Mouse (Mus musculus): ENCODE data around the gene Fads6.
A peak's percentile ranks its signal among the peaks of the same experiment; 100 is the strongest.

Gene Fads6

DNA sequence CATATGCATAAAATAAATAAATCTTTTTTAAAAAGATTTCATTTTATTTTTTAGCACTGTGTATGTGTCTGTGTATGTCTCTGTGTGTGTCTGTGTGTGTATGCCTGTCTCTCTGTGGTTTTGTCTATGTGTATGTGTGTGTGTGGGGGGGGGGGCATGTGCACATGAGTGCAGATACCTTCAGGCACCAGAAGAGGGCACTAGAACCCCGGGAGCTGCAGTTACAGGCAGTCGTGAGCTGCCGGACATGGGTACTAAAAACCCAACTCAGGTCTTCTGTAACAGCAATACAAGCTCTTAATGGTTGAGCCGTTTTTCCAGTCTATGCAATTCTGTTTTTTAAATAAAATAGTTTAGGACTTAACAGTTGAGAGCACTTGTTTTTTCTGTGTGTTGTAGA, 3.3 kb upstream of the Fads6 start:
- DNase-seq (ENCODE audit: low spot score) = no peak

DNA sequence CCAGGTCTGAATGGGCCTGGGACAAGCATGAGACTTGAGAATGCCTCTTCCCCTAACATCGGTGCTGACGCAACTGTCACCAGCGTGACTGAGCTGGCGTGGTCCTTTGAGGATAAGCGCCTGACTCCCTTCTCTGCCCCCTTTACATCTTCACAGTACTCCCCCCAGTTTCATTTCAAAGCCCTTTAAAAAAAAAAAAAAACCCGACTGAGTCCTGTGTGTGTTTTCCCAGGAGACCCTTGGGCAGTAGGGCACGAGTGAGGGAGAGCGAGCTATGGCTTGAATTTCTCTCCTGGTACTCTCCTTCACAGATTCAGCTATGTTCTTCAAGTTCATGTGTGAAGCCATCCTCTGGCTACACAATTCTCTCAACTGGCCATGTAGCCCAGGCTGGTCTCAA, 697 bp upstream of the Fads6 start:
- DNase-seq (ENCODE audit: low spot score) = no peak

DNA sequence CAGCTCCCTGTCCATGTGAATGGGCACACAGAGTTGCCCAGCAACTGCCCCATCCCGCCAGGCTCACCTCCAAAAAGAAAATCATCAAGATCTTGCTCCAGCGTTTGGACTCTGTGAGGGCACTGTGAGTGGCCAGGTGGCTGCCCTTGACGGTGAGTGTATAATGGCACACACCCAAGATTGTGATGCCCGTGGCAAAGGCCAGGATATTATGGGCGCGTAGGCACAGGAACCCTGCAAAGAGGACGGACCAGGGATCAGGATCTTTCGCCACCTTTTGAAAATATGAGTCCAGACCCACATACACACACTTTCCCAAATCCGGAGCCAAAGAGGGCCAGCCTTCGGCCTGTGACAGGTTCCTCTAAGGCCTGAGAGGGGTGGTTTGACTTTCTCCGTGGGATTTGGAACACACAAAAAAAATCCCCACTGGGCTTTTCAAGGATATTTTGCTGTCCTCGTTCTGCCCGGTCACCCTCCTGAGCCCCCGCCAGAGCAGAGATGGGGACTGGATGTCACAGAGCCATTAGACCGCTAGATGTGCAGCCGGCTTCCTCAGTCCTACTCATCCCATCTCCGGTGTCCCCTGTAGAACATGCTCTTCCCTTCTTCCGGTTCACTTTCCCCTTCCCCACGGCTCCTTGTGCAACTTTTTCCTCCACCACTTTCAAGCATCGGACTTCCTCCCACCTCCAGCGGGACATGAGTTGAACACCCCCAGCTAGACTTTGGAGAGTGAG, 822 bp downstream of the Fads6 start:
- DNase-seq (ENCODE audit: low spot score) = no peak

DNA sequence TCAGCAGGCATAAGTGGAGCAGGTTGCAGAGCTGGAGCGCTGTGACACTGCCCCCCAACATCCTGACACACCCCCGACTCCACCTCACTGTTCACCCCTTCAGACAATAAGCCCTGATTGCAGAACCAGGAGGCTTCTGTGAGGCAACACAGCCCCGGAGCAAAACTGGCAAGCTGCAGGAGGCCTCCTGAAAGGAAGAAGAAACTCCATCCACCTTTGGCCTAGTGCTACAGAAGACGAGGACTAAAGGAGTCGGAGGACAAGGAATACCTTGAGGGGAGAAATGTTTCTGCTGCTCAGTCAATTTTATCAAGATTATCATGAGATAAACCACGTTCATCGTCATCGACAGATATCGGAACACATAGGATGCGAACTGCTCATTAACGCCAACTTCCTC, 1.5 kb downstream of the Fads6 start:
- DNase-seq (ENCODE audit: low spot score) = no peak

DNA sequence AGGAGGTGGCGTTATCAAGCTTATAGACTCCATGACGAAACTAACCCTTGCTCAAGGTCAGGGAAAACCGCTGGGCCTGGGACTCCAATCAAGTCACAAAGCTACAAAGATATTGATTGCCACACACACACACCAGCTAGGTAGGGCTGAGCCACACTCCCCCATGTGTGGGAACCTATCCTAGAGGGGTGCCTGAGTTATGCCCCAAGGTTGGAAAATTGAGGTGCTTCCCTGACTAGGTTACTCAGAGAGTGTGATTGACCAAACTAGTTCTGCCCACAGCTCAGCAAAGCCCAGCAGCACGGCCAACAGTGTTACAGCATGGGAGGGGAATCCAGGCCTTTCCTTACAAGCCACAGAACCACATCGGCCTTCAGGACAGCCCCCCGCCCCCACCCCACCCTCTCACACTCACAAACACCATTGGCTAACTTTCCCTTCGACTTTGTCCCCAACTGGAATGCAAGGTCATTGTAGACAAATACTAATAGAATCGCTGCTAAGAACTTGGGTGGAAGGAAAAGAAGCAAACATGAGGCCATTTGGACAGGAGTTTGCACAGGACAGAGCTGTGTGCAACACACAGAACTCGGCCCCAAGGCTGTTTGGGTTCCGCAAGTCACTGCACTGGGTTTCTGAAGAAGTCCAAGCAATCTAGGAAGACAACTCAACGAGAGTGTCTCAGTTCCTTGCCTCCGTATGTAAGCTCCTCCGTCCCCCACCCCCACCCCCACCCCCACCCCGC, 4.7 kb downstream of the Fads6 start:
- no peak for DNase-seq (ENCODE audit: low spot score)

DNA sequence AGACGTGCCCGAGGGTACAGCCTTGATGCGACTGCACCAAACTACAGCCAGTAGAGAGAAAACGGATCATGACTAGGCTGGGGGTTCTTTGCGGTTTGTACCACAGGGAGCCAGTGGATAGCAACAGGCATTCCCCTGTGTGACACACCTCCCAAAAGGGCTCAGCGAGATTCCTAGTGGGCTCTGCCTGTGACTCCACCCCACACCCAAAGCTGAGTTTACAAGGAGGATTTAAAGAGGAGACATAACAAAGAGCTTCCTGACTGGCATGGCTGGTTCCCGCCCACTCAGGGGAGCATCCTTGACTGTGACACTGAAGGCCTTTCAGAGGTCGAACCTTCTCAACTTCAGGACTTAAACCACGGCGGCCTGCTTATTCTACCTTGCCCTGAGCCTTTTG, 6.0 kb downstream of the Fads6 start:
- no peak for DNase-seq (ENCODE audit: low spot score)

DNA sequence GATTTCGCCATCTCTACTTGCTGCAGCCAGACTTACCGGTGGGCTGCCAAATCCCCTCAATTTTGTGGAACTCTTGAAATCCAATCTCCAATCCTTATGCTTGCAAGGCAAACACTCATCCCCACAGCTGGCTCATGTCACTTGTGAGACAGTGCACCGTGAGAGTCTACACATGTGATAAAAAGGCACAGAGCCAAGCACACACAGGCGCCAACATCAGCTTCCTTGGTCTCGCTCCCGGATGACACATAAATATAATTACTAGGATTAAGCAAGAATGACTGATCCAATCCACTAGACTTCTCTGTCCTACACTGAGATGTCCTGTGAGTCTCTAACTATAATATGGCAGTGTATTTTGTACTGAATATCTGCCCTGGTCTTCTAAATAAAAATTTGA, 6.5 kb downstream of the Fads6 start:
- peak; percentile 95 for DNase-seq (ENCODE audit: low spot score)

DNA sequence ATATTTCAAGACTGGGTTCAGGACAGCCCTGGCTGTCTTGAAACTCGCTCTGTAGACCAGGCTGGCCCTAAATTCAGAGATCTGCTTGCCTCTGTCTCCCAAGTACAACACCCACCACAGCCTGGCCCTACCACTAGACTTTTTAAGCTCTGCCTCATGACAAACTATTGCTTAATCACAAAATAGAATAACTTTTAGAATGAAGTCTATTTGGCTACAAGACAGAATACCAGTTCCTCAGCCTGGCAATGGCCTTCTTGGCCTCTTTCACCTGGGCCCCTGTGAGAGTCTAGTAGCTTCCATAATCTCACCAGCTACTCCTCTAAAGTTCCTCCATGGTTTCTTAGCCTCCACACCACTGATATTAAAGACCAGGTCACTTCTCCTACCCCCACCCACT, 7.1 kb downstream of the Fads6 start:
- peak; percentile 37 for DNase-seq (ENCODE audit: low spot score)

DNA sequence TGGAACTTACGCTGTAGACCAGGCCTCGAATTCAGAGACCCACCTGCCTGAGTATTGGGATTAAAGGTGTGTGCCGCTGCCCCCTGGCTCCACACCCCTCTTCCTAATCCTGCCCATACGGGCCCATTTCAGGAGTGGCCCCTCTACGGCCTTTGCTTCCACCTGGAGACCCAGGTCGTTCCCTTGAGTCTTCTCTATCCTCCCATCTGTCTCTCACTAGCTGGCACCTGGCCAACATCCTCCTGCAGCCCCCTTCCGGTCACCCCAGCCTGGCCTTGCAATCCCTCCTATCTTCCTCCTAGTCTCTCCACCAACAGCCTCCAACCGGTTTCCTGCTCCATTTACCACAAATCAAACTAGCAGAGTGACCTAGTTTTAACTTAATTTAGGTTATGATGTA, 7.6 kb downstream of the Fads6 start:
- no peak for DNase-seq (ENCODE audit: low spot score)

DNA sequence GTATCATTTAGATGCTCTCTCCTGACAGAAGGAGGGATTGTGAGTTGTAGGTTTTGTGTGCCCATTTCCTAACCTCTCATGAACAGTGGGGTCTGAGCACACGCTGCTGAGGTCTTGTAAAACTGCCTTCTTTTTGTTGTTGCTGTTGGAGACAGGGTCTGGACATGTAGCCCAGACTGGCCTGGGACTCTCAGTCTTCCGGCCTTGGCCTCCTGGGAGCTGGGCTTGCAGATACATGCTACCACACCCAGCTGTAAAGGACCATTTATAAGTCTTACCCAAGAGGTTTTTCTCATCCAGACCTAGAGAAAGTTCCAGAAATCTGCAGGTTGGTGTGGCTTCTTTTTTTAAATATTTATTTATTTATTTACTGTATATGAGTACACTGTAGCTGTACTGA, 9.2 kb downstream of the Fads6 start:
- DNase-seq (ENCODE audit: low spot score) = no peak

DNA sequence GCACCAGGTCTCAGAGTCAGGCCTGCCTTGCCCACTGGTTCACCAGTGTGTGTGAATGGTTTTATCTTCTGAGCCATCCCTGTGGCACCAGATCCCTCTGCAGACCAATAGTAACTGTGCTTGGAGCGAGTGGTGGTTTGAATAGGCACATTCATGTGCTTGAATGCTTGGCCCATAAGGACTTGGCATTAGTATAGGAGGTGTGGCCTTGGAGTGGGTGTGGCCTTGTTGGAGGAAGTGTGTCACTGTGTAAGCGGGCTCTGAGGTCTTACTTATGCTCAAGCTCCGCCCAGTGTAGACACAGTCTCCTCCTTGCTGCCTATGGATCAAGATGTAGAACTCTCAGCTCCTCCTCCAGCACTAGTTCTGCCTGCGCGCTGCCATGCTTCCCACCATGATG, 10.1 kb downstream of the Fads6 start:
- no peak for DNase-seq (ENCODE audit: low spot score)

DNA sequence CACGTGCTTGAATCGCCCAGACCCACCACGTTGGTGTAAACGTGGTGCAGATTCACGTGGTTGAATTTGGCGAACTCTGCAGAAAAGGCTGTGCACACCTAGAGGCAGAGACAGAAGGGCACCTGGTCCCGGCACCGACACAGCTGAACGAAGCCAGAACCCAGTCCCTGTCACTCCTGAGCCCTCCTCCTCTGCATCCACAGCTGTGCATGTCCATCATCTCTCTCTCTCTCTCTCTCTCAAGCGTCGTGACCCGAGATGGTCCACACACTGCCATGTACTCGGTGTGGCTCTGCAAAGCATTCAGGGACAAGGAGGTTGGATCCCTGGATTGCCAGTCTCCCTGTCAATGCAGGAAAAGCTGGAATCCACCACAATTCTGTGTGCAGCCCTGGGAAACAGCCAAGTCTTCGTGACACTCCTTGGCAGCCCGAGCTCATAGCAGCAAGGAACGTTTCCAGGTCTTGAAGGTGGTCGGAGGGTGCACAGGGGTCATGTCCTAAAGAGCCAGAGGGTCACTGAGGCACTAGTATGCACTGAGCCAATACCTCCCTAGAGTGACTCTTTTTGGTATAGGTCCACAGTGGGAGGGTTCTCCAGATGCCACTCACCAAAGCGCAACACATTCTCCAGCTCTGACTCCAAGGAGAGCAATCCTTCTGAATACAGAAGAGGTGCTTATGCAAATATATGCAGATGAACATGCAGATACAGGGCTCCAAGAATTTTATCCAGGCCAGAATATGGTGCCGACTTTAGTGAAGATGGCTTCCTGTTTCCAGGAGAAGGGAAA, 11.1 kb downstream of the Fads6 start:
- peak; percentile 25 for DNase-seq (ENCODE audit: low spot score)

DNA sequence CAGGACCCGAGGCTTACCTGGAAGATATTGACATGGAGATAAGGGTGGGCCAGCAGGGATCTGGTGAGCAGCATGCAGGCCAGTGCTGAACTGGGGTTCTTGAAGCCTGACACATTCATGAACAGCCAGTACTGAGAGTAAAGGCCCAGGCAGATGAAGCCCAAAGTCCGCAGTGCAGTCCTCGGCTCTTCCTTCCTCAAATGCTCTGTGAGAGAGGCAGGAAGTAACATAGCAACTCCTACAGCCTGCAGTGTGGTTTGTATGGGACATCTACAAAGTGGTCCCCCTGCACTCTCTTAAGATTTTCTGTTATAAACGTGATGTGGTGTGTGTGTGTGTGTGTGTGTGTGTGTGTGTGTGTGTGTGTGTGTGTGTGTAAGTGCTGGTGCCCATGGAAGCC, 12.2 kb downstream of the Fads6 start:
- DNase-seq (ENCODE audit: low spot score) = no peak

DNA sequence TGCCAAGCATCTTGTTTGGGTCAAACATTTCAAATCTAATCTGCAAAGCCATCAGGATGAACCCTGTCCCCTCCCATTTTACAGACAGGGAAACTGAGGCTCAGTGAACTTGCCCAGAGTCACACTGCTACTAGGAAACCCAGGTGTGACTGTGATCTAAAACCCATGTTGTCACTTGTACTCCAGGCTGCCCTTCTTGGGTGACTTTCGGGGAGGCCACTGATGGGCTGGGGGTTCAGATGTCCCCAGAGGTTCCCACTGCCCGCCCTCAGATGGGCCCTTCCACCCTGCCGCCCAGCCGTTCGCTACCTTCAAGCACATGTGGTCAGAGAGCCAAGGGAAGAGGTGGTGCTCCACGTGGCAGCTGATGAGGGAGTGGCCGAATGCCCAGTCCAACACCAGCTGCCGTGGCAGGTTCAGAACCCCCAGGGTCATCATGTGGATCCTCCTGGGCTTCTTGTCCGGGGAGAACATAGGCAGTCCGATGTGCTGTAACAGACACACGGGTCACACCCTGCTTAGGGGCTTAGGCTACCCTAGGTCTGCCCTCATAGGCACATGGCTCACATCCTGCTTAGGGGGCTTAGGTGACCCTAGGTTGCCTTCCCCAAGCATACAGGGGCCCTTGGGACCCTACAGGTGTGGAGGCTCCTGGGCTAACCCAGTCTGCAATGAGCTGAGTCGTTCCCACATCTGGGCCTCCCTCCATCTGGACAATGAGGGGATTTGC, 13.4 kb downstream of the Fads6 start:
- DNase-seq (ENCODE audit: low spot score) = no peak

DNA sequence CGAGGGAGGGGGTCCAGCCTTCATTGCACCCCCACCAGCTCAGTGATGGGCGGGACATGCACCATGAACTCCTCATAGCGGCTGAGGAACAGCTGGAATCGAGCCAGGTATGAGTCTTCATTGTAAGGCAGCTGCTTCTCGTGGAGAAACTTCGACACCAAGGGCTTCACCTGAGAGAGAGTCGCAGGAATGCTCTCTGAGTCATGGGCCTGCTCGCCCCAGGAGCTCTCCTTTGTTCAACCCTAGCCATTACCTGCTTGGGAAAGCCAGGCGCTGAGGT, 14.0 kb downstream of the Fads6 start:
- no peak for DNase-seq (ENCODE audit: low spot score)

DNA sequence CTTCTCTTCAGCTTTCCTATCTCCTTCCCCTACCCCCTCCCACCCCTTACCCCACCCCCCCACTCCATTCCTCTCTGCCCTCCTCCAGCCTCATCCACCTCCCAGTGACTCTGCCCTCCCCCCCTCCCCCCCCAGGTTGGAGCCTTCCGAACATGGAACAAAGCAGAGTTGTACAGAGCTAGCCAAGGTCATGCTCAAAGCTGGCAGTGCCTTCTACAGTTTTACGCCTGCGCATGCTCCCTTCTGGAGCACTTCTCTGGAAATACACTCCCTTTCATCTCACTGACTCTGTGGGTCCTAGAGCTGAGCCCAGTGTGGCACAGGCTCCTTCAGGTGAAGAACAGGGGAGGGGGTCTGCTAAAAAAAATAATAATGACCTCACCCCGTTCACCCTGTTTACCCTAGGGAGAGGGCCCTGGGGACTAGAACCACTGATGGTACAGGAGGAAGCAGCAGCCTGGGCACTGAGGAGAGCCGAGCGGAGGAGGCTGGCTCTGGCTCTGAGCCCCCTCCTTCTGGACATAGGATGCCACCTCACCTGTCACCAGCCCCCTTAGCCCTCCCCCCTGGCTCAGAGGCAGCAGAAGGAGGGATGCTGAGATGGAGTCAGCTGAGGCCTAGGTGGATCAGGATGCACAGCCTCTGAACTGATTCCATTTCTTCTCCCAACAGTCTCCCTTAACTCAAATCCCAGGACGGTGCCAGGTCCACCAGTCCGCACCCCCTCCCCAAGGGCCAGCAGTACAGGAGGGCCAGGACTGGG, 14.6 kb downstream of the Fads6 start:
- DNase-seq (ENCODE audit: low spot score) = no peak

DNA sequence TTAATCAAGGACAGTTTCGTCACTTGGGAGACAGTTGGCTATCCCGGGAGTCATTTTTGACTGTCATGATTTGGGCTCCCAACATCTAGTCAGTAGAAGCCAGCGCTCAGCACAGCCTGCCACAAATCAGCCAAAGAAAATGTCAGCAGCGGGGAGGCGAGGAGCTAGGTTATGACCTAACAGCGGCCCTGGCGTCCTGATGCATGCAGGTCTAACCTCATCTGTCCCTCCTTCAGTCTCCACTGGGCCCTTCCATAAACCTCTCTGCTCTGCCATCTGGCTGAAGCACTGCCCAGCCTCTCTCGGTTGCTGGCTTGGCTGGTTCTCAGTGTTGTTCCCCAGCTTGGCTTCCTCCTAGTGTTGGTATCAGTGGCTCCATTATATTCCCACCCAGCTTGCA, 15.2 kb downstream of the Fads6 start:
- DNase-seq (ENCODE audit: low spot score) = peak; percentile 37

DNA sequence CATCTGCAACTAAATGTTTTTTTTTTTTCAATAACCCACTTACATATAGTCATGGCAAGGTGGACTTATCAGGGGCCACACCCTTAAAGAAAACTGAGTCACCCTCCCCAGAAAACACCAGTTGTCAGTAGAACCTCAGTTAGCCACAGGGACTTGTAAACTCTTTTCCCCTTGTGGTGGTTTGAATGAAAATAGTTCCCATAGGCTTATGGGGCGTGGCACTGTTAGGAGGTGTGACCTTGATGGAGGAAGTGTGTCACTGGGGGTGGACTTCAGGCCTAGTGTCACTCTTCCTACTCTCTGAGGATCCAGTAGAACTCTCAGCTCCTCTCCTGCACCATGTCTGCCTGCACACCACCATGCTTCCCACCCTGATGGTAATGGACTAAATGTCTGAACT, 17.7 kb downstream of the Fads6 start:
- no peak for DNase-seq (ENCODE audit: low spot score)

DNA sequence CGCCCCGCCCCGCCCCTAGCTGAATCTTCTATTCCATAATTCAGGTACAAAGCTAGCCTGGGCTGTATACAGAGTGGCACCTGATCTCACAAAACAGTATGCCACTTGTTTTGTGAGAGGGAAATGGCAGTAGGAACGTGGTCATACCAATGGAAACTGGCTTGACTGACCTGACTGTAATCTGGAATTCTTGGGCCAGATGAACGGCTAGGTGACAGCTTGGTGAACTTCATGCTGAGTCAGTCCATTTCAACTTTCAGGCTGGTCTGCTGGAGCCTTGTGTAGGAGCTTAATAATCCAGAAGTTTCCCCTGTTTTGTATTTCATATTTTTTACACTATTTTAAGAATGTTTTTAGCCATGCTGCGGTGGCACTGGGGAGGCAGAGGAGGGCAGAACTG, 19.3 kb downstream of the Fads6 start:
- no peak for DNase-seq (ENCODE audit: low spot score)

DNA sequence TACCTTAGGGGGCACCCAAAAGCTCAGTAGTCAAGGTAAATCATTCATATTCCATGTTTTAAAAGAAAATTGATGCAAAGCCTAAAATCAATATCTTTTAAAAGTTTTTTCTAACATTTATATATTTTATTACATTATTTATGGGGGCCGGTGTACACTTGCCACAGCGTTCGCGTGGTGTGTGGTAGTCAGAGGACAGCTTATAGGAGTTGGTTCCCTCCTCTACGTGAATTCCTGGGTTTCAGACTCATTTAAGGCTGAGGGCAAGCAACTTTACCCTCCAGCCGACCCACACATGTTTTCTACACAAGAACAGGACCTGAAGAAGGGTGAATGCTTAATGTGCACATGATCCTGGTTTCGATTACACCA, 19.9 kb downstream of the Fads6 start:
- peak; percentile 20 for DNase-seq (ENCODE audit: low spot score)

DNA sequence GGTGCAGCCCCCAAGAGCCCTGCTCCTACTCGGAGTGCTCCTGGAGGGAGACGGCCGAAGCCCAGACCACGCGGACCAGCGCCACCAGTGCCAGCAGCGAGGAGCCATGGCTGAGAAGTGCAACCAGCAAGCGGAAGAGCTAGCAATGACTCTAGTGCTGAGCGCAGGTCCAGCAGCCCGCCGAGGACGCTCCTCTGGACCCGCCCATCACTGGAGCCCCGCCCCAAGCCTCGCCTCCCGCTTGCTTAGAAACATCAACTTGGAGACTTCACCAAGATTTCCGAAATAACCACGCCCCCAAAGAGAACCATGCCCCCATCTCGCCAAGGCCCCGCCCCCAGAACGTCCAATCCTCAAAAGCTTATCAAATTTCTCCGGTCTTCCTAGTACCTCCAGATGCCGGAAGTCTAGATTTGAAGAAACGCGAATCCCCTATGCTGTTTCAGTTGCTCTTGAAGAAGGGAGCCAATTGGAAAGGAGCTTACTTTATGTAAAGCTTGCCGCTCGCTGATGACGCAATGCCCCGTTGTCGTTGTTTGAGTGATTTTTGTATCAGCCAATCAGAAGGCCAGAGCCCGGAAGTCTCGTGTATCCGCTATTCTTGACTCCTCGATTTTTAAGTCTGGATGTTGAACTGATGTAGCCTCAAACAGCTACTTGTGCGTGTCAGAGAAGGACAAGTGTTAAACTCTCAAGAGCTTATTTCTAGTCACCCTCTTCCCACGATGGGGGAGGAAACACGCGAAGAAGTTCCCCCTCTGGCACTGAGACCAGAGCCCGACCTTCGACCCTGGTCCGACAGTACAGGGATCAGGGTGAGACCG, 20.5 kb downstream of the Fads6 start, which contains the start of gene Fdxr:
Fdxr (minus strand) TSS at position 271 of the 824 bp plus-strand sequence.
- DNase-seq (ENCODE audit: low spot score) = peak; percentile 100
